Mouse (Mus musculus) adrenal gland, adult 18-20 months (tissue): Measurements from ENCODE around the gene Ndufa11. TPM values are rescaled to one million over a fixed set of nuclear protein-coding genes. Genes with fewer than 3 reads are reported as not detected.

Source experiments
- DNase-seq, 2 experiments: peaks; one replicate each; pipeline ENCODE4 v3.0.0; 2021 to 2022; ENCODE audit warnings: low spot score in 2 of 2
- total RNA-seq, 2 experiments: library from RNA; stranded (reverse); gene quantifications; 1 replicate in 1 of 2; 2 replicates in 1 of 2; pipeline ENCODE4 v1.2.3; 2021

The Ndufa11 gene
- total RNA-seq, 2 experiments from 2014 or later: 276 to 402 TPM

DNA sequence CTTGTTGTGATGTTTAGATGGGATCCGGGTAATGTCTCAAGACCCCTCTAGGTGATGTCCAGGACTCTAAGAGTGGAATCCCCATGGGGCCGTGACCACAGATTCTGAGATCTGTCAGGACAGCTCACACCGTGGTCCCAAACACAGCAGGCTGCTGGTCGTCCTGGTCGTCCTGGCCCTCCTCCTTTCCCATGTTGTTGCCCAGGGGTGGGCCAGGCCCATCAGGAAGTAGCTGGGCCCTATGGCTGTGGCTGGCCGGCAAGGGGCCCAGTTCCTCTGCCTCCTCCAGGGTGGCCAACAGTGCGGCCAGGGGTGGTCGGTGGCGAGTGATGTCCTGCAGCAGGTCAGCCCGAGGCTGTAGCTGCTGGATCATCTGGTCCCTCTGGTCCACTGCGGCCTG is 2.2 kb upstream of the Ndufa11 start:
- no peak for DNase-seq

DNA sequence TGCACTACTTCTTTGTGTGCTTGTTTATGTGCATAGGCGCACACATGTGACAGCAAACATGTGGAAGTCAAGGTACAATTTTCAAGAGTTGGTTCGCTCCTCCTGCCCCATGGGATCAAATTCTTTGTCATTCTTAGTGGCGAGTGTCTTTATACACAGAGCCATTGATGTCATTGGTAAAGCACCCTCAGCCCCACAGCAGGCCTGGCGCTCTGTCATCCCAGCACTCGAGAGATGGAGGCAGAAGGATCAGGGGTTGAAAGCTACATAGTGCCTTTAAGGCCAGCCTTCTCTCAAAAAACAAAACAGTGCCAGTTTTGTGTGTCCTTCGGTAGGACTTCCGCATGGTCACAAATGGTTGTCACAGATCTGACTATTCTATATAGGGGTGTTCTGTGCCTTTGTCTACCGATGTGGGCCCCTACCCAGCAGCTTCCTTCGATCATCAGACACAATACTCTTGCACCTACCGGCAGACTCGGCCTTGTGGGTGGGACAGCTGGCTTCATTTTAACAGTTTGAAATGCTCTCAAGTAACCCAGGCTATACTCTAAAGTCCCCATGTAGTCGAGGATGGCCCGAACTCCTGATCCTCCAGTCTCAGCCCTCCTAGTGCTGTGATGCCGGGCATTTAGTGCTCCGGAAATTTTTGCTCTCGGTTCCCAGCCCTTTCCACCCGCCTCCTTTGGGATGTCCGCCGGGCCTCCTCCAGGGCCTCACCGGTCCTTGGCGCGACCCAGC is 1.5 kb upstream of the Ndufa11 start:
- no peak for DNase-seq

DNA sequence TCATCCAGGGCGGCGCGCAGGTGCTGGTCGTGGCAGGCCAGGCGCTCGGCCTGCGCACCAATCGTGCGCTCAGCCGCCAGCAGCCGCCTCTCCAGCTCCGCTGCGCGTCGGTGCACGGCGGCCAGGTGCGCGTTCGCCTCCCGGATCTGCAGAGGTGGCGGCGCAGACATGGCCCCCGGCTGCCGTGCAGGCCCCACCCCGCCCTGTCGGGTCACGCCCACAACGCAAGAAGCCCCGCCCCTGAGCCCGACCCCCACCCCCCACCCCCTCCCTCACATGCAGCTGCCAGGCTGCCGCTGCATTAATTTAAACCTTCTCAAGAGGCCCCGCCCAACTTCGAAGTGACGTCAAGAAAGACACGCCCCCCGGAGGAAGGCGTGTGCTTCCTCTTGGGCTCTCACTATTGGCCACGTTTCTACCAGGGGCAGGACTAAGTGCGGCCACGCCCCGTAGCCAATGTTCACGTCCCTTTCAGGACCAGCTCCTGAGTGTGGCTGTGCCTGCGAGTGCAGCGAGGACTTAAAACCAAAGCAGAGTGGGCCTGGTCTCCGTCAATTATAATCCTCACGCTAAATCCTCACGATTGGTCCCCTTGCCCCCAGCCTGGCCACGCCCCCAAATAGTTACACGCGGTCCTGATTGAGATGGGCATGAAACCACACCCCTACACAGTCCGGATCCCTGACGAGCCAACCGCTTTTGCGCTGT is 758 bp upstream of the Ndufa11 start:
- DNase-seq: peak; percentile 93

DNA sequence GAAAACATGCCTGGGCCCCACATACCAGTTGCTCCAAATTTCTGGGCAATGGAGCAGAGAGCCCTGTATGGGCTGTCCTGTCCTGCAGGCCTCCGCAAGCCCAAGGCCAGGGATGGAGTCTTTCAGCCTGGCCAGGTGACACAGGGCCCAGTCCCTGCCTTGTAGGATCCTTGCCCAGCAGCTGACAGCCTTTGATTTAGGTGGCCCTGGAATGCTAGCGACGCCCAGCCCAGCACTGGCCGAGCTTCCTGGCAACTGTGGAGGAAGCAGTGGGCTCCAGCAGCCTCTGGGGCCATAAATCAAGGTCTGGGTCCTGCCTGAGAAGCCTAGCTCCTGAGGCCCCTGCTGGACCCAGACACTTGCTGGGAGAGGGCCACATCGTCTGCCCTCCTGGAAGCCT is 4.9 kb downstream of the Ndufa11 start:
- no peak for DNase-seq

DNA sequence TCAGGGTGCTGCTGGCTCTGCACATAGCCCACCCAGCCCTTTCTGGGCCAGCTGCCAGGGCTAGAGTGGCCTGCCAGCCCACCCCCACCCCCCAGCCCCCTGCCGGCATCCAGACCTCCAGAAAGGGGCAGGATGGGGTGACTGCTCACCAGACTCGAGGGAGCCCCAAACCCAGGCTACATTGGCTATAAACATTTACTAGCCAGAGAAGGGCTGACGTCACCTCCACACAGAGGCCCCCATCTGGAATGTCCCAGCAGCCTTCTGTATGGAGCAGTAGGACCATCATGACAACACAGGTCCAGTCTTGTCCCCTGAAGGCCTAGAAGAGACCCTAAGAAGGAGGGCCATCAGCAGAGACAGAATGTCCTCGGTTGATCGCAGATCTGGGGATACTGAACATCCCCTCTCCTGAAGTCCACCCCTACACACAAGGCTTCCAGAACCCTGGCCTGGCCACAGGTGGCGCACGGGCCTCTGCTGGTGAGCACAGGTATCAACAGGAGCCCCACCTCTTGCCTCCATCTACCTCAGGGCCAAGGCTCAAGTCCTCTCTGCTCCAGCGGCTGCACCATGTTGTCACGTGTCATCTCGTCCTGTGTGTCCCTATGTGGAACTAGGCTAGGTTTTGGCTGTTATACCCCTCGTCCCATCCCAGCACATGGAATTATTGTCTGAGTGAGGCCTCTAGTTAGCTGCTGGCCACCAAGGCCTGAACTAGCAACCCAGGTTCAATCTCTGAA is 6.0 kb downstream of the Ndufa11 start:
- DNase-seq: no peak

DNA sequence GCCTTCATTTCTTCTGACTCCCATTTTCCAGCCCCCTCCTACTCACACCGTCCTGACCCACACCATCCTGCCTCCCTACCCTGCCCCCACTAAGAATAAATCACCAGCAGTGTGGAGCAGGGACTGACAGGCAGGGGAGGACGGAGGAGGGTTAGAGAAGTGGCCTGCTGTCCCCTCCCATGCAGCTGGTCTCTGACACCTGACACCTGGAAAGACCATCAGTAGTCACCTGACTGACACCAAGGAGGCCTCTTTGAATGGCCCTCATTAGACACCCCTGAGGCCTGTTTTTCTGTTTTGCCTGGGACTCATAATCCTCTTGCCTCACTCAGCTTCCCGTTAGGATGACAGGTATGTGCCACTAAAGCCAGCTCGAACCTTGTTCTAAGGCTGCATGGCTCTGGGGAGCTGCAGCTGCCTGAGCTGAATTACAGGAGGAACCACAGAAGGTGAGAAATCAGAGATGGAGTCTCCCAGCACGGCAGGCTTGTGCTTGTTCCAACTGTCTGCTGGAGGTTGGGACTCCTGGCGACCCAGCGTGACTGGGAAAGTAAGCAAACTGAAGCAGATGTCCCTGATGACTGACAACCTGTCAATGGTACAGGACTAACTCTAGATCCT is 9.6 kb downstream of the Ndufa11 start:
- no peak for DNase-seq

GRCm38 (mm10) chr17:56727659-56728058 is 10.1 kb downstream of the Ndufa11 start:
- DNase-seq: no peak

GRCm38 (mm10) chr17:56728117-56728516 is 10.6 kb downstream of the Ndufa11 start:
- DNase-seq: no peak

DNA sequence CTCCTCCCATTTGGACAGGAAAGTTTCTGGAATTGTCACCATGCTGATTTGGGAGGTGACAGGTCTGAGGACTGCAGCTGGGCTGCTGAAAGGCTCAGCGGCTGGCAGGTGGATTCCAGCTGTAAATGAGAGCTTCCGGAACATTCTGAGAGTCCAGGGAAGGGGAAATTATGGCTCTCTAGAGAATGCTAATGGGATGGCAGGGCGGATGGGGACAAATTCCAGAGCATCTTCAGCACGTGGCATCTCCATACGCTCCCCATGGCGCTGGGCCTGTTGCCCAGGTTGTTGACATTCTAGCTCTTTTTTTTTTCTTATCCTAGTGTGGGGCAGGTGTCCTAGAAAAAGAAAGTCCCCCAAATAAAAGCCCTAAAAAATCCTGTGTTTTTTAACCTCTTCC is 11.6 kb downstream of the Ndufa11 start:
- no peak for DNase-seq

GRCm38 (mm10) chr17:56729656-56730055 is 12.1 kb downstream of the Ndufa11 start:
- no peak for DNase-seq

- no peak for DNase-seq
Observed at GRCm38 (mm10) chr17:56736534-56736933, 19.0 kb downstream of the Ndufa11 start.

GRCm38 (mm10) chr17:56738221-56738620 is 20.7 kb downstream of the Ndufa11 start:
- DNase-seq: no peak

- DNase-seq: no peak
Observed at GRCm38 (mm10) chr17:56740118-56740787, 22.7 kb downstream of the Ndufa11 start.

DNA sequence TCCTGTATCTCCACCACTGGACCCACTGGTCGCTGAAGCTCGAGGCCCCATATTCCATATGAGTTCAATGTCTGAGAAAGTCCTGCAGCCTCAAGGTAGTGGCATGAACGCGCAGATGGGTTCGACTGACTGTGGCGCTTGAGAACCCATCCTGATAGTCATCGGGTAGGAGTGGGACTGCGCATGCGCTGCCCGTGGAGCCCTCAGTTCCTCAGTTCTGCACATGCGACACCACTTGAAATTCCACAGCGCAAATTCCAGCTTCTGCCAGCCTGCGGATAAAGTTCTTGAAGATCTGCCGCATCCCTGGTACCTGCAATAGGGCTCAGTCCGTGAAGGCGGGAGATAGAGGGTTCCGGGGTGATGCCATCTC is 23.2 kb downstream of the Ndufa11 start:
- DNase-seq: no peak

GRCm38 (mm10) chr17:56744173-56744572 is 26.6 kb downstream of the Ndufa11 start:
- no peak for DNase-seq

DNA sequence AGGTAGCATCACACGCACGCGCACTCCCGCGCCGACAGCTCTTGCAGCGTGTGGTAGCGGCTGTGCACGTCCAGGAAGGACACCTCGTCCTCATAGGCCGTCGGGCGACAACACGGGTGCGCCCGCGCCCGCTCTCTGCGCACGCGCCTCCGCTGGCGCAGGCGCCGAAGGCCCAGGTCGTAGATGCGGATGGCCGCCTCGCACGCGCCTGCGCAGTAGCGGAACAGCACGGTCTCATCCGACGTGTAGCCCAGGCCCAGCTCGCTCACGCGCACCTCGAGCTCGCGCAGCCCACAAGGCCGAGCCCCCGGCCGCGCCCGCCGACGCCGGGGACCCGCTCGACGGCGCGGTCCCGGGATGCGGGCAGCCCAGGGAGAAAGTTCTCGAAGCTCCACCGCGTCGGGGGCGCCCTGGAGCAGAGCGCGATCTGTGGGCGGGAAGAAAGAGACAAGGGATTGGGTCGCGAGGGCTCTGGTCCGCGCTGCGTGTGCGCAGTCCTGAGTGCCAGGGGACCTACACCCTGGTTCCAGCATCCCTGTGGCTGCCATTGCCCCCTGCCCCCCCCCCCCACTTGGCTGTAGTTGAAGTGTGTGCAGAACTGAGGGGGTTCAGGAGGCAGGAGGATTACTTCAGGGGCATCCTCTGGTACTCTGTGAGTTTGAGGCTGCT is 34.0 kb downstream of the Ndufa11 start:
- peak in 1 of 2 experiments; percentile 29 for DNase-seq

- DNase-seq: no peak
Observed at GRCm38 (mm10) chr17:56753452-56753851, 35.9 kb downstream of the Ndufa11 start.

DNA sequence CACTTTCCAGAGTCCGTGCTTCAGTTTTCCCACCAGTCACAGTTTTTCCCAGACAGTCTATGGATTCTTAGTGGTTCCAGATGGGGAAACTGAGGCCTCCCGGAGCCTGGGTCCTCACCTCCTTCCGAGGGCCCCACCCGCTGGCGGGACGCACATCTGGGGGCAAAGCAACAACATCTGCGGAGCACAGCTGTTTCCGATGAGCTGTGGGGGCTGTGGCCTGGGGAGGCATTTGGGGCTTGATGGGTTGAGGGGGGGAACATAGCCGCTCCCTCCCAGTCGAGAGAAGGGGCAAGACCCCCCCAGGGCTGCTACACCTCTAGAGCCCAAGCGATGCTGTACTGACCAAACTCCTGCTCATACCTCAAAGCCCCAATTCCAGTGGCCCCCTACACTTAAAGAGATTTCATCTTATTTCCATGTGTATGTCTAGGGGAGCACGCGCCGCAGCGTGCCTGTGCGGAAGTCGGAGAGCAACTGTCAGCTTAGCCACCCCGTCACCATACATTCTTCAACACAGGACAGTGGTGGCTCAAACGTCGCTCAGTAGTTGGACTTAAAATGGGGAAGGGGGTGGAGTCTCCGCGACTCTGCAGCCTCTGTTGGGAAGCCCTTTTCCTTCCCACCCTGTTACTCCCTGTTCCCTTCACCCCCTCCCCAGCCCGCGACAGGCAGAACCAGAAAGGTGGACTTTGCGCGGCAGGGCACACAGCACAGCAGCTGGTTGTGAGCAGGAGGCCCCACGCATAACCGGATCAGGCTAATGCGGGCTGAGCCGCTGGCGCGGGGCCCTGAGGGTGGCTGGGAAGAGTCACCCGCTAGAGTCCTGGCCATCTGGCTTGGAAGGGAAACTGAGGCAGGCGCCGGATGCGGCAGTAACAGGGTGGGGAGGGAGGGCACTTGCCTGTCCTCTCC is 37.0 kb downstream of the Ndufa11 start:
- no peak for DNase-seq

DNA sequence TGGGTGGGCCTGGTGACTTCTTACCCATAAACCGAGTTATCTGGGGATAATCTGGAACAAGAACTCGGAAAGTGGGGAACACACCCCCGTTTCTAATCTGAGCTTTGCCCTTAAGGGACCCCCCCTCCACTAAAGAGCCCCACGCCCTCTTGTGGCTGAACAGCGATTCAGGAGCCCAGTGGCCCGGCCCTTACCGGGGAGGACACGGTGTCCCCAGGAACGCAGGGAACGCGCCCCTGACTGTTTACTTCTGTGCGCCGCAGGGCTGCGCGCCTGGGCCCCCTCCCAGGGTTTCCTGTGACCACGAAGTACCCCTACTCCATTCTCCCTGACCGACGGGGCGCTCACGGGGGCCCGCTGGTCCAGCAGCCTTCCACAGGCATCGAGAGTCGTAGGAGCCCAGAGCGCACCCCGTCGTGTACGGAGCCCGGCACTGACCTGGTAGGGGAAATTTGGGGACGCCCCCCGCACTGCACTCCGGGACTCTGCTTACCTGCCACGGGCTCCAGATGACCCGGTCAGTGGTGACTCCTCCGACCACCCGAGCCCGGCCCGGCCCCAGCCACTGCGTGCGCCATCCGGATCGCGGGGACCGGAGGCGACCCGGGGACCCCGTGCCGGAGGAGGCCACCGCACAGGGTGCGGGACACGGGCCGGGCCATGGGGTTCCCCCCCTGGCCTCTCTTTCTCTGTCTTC is 39.3 kb downstream of the Ndufa11 start:
- DNase-seq: peak in 1 of 2 experiments; percentile 41
